Mouse (Mus musculus) limb, embryonic 15.5 days (tissue): ENCODE results near the gene Pnpla7. TPM values are rescaled to one million over a fixed set of nuclear protein-coding genes. Genes with fewer than 3 reads are reported as not detected.

Experiments
- ATAC-seq: fragments of 200-750 bp; cut with Nextera tagmentation; 2 replicates; pipeline ENCODE4 v1.8.0; 2017; ENCODE audit warnings: low read depth, moderate TSS enrichment; ENCODE audit not compliant: insufficient number of reproducible peaks, low FRiP score, low TSS enrichment
- H3K27ac ChIP-seq: fragments of 300-500 bp; sonication (generic); 2 replicates; pipeline ENCODE4 v1.5.1; 2015; ENCODE audit warnings: moderate library complexity, mild to moderate bottlenecking, inconsistent platforms
- H3K27me3 ChIP-seq: fragments of 300-500 bp; sonication (generic); 2 replicates; pipeline ENCODE4 v1.6.1; 2015; ENCODE audit warnings: inconsistent platforms
- H3K36me3 ChIP-seq: fragments of 300-500 bp; sonication (generic); 2 replicates; pipeline ENCODE4 v1.6.1; 2015; ENCODE audit warnings: inconsistent platforms
- H3K4me1 ChIP-seq: fragments of 300-500 bp; sonication (generic); 2 replicates; pipeline ENCODE4 v1.6.1; 2015; ENCODE audit warnings: inconsistent platforms
- H3K4me2 ChIP-seq: fragments of 300-500 bp; sonication (generic); 2 replicates; pipeline ENCODE4 v1.6.1; 2015; ENCODE audit warnings: mild to moderate bottlenecking, inconsistent platforms
- H3K4me3 ChIP-seq: fragments of 300-500 bp; sonication (generic); 2 replicates; pipeline ENCODE4 v1.5.1; 2015; ENCODE audit warnings: mild to moderate bottlenecking, inconsistent platforms
- H3K9ac ChIP-seq: fragments of 300-500 bp; sonication (generic); 2 replicates; pipeline ENCODE4 v1.6.1; 2015; ENCODE audit warnings: inconsistent platforms
- H3K9me3 ChIP-seq: fragments of 300-500 bp; sonication (generic); 2 replicates; pipeline ENCODE4 v1.6.1; 2016; ENCODE audit warnings: inconsistent platforms
- WGBS: fragments of 180-500 bp; shearing (Covaris S2); methylation state at CpG from one replicate; pipeline ENCODE4 v1.1.7; 2015; 5-methylcytosine and 5-hydroxymethylcytosine counted together
- polyA plus RNA-seq: library from polyadenylated mRNA; unstranded; fragments of >200 nt; fragmentation: Nextera tagmentation; extraction: Ambion mirVana; gene quantifications from 2 replicates; pipeline ENCODE4 v1.2.1, GENCODE M21; 2015

Pnpla7 gene
- polyA plus RNA-seq, 1 experiment from 2014 or later = 7.1 TPM

DNA sequence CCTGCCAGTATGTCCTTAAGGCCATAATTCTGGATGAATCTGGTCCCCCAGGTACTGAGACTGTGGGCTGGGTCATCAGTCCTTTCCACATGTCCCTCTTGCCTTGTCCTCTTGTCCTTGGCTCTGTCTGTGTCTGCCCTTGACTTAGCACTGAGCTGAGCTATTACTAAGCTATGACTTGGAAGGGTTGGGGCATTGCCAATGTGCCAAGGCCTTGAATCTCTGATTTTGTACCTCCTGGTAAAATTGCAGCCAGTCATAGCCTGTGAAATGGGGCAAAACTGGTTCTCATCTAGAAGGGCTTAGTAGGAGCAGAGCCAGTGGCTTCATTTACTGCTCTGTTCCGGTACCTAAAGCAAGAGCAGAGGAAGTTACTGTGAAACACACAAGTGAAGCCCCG, 20.6 kb downstream of the Pnpla7 start:
- Histone ChIP-seq H3K9me3 (no peaks in the 10 kb centered on the region), H3K27ac (no peak overlapping the region), H3K4me1 (no peaks in the 10 kb centered on the region), H3K9ac (no peak overlapping the region), H3K4me2 (no peak overlapping the region), H3K4me3 (no peak overlapping the region), H3K27me3 (no peaks in the 10 kb centered on the region), H3K36me3 (0 out of 2 replicates have a peak, but pooled peaks cover 6% of the 10 kb centered on the region)
- ATAC-seq = no peak
- WGBS = 95% methylated on average over 2 of the region's 2 CpGs

DNA sequence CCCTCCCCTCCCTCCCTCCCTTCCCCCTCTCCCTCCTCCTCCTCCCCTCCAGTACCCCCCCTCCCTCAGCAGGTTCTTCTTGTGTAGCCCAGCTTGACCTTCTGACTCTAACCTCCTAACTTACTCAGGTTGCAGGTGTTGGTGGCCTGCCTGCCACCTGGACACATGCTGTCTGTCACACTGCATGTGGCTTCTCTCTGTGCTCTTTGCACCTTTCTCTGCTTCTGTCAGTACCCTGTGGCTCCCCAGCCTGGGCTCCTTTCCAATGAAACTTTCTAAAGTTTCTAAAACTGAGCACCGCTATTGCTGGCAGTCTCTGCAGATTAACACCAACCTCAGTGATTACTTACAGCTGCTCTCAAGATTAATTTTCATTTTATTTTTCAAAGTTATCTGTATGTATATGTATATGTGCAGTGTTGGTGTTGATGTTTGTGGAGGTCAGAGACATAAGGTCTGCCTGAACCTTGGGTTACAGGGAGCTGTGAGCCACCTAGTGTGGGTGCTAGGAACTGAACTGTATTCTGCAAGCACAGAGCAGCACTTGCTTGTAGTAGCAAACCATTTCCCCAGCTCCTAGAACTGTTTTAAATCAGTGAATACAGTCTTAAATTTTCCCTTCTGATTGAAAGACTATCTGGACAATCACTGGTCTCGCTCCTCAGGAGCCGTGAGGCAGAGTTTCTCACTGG, 24.9 kb downstream of the Pnpla7 start:
- H3K9me3 ChIP-seq = no peaks in the 10 kb centered on the region
- H3K4me2 ChIP-seq = no peak overlapping the region
- WGBS = 58% methylated on average over 3 of the region's 3 CpGs
- H3K4me1 ChIP-seq = no peaks in the 10 kb centered on the region
- no peak overlapping the region for H3K9ac ChIP-seq
- peaks cover 10% of the 10 kb centered on the region for H3K36me3 ChIP-seq
- H3K27me3 ChIP-seq = no peaks in the 10 kb centered on the region
- H3K4me3 ChIP-seq = no peak overlapping the region
- H3K27ac ChIP-seq = no peak overlapping the region
- ATAC-seq = no peak

DNA sequence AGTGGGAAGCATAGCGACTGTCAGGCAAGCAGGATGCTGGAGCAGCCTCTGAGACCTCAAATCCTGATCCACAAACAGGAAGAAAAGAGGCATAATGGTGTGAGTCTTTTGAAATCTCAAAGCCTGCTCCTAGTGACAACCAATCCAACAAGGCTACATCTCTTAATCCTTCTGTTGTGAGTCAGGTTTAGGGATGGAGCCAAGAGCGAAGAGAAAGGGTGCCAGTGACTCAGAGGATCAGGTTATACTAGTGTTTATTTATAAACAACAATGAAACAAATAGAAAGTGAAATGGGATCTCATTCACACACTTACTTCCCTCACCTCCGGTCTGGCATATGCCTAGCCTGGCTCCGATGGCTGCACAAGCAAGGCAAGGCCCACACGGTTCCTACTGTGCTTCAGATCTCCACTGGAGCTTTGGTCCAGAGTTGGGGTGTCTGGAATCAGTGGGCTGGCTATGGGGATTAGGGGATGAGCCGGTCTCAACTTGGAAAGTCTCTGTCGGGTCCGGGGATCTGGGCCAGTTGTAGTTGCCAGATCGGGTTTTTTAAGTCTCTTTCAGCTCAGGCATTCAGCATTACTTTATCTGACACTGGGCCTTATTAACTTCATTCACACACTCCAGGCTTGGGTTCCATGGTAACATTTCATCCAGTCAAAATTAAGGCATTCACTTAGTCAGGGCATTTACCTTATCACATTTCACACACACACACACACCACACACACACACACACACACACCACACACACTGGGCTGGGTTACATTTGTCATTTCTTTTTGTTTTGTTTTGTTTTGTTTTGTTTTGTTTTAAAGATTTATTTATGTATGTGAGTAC, 28.3 kb downstream of the Pnpla7 start:
- ATAC-seq = no peak
- 85% methylated on average over 9 of the region's 9 CpGs for WGBS
- Histone ChIP-seq H3K9ac (no peak overlapping the region), H3K4me1 (no peaks in the 10 kb centered on the region), H3K27ac (no peak overlapping the region), H3K4me2 (no peak overlapping the region), H3K36me3 (peaks cover 4% of the 10 kb centered on the region), H3K9me3 (no peaks in the 10 kb centered on the region), H3K4me3 (no peak overlapping the region), H3K27me3 (no peaks in the 10 kb centered on the region)

- no peak overlapping the region for H3K9ac ChIP-seq
- H3K4me1 ChIP-seq = no peaks in the 10 kb centered on the region
- no peak overlapping the region for H3K27ac ChIP-seq
- WGBS = 79% methylated on average over 1 of the region's 1 CpGs
- no peak overlapping the region for H3K4me3 ChIP-seq
- no peaks in the 10 kb centered on the region for H3K27me3 ChIP-seq
- H3K36me3 ChIP-seq = peaks cover 4% of the 10 kb centered on the region
- no peaks in the 10 kb centered on the region for H3K9me3 ChIP-seq
- H3K4me2 ChIP-seq = no peak overlapping the region
- ATAC-seq = no peak
These were observed 30.9 kb downstream of the Pnpla7 start for GRCm38 (mm10) chr2:25006767-25007166.

GRCm38 (mm10) chr2:25008250-25008649, 32.4 kb downstream of the Pnpla7 start:
- no peak overlapping the region for H3K27ac ChIP-seq
- H3K4me3 ChIP-seq = no peak overlapping the region
- no peak overlapping the region for H3K9ac ChIP-seq
- no peaks in the 10 kb centered on the region for H3K4me1 ChIP-seq
- H3K27me3 ChIP-seq = no peaks in the 10 kb centered on the region
- H3K4me2 ChIP-seq = no peak overlapping the region
- no peaks in the 10 kb centered on the region for H3K36me3 ChIP-seq
- no peak for ATAC-seq
- H3K9me3 ChIP-seq = no peaks in the 10 kb centered on the region

DNA sequence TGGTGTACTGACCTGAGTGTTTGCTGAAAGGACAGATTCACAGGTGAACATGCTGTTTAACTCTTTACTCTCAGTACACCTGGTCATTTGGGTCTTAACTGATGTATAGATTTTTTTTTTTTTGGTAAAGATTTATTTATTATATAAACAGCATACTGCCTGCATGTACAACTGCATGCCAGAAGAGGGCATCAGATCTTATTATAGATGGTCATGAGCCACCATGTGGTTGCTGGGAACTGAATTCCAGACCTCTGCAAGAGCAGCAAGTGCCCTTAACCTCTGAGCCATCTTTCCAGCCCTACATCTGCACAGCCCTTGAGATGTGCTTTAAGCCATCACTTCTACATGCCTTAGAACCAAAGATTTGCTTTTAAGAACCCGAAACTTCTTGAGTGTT, 46.8 kb downstream of the Pnpla7 start:
- Histone ChIP-seq H3K4me2 (no peak overlapping the region), H3K4me1 (no peaks in the 10 kb centered on the region), H3K9me3 (no peaks in the 10 kb centered on the region), H3K27ac (no peak overlapping the region), H3K27me3 (no peaks in the 10 kb centered on the region), H3K36me3 (no peaks in the 10 kb centered on the region; the same call in 1 of the 2 replicates), H3K4me3 (no peak overlapping the region), H3K9ac (no peak overlapping the region)
- 96% methylated on average over 1 of the region's 1 CpGs for WGBS
- ATAC-seq = no peak

DNA sequence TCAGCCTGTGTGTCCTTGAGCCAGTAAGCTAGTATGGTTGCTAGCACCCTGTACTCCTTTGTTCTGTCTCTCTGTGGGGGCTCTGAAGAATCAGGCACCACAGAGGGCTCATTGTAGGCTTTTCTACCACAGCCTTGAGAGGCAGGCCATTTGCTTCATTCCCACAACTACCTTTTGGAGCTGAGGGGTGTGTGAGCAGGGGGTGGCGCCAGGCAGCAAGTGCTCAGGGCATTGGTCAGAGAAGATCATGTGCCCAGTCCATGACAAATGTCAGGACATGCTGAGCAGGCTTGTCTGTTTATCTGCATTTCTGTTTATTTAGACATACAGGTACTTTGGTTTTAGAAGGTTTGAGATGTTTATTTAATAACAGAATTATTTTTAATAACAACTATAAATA, 49.3 kb downstream of the Pnpla7 start:
- H3K27ac ChIP-seq = no peak overlapping the region
- H3K9ac ChIP-seq = no peak overlapping the region
- H3K9me3 ChIP-seq = no peaks in the 10 kb centered on the region
- H3K27me3 ChIP-seq = no peaks in the 10 kb centered on the region
- 94% methylated on average over 1 of the region's 1 CpGs for WGBS
- H3K4me3 ChIP-seq = no peak overlapping the region
- H3K4me1 ChIP-seq = no peaks in the 10 kb centered on the region
- no peak overlapping the region for H3K4me2 ChIP-seq
- ATAC-seq = no peak
- H3K36me3 ChIP-seq = no peaks in the 10 kb centered on the region; the same call in 1 of the 2 replicates

GRCm38 (mm10) chr2:25034994-25035393, 59.2 kb downstream of the Pnpla7 start:
- H3K4me3 ChIP-seq = no peak overlapping the region
- no peaks in the 10 kb centered on the region for H3K4me1 ChIP-seq
- no peak for ATAC-seq
- H3K27me3 ChIP-seq = no peaks in the 10 kb centered on the region
- 90% methylated on average over 4 of the region's 4 CpGs for WGBS
- H3K4me2 ChIP-seq = no peak overlapping the region
- no peak overlapping the region for H3K9ac ChIP-seq
- H3K9me3 ChIP-seq = no peaks in the 10 kb centered on the region
- no peak overlapping the region for H3K27ac ChIP-seq
- H3K36me3 ChIP-seq = no peaks in the 10 kb centered on the region

DNA sequence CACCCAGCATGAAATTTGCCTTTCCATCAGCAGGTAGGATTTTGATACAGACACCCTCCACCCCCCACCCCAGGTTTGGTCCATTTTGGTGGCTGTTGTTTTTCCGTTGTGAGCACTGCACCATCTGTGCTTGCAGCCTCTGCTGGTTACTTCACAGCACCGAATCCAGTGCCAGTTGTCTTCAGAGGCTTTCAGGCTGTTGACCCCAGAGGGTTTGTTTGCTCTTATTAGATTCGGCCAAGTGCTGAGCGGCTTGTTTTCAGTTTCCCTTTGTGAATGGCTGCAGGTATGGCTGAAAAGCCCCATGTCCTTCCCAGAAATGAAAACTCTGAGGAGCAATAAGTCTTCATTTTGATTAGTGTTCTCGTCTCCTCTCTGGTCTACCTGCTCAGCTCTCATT, 64.3 kb downstream of the Pnpla7 start:
- WGBS = 77% methylated on average over 5 of the region's 5 CpGs
- no peak for ATAC-seq
- H3K4me2 ChIP-seq = no peak overlapping the region
- no peaks in the 10 kb centered on the region for H3K27me3 ChIP-seq
- no peak overlapping the region for H3K4me3 ChIP-seq
- H3K9ac ChIP-seq = no peak overlapping the region
- no peaks in the 10 kb centered on the region for H3K9me3 ChIP-seq
- no peaks in the 10 kb centered on the region; the same call in 1 of the 2 replicates for H3K36me3 ChIP-seq
- no peak overlapping the region for H3K27ac ChIP-seq
- H3K4me1 ChIP-seq = no peaks in the 10 kb centered on the region

GRCm38 (mm10) chr2:25050921-25051320, 75.1 kb downstream of the Pnpla7 start:
- Histone ChIP-seq H3K27ac (no peak overlapping the region), H3K9ac (no peak overlapping the region), H3K4me1 (peaks cover 12% of the 10 kb centered on the region), H3K4me3 (no peak overlapping the region), H3K4me2 (no peak overlapping the region), H3K27me3 (no peaks in the 10 kb centered on the region), H3K9me3 (no peaks in the 10 kb centered on the region), H3K36me3 (0 out of 2 replicates have a peak, but pooled peaks cover 3% of the 10 kb centered on the region)
- 90% methylated on average over 7 of the region's 7 CpGs for WGBS
- ATAC-seq = no peak

DNA sequence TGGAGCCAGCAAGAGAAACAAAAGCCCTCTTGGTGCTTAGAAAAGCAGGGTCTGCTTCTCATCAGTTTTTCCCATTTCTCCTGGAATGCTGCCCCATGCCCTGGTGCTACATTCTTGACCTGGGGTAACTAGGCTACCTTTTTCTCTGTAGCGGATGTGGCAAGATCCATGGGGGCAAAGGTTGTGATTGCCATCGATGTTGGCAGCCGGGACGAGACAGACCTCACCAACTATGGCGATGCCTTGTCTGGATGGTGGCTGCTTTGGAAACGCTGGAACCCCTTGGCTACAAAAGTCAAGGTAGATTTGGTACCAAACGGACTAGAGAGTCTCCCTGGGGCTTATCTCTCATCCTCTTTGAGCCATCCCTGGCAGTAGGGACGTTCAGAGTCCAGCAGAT, 75.6 kb downstream of the Pnpla7 start:
- WGBS = 85% methylated on average over 8 of the region's 8 CpGs
- Histone ChIP-seq H3K27ac (no peak overlapping the region), H3K36me3 (peaks cover 7% of the 10 kb centered on the region; the same call in 1 of the 2 replicates), H3K27me3 (no peaks in the 10 kb centered on the region), H3K4me2 (no peak overlapping the region), H3K4me1 (peaks cover 12% of the 10 kb centered on the region), H3K4me3 (no peak overlapping the region), H3K9ac (no peak overlapping the region), H3K9me3 (no peaks in the 10 kb centered on the region)
- ATAC-seq = no peak

DNA sequence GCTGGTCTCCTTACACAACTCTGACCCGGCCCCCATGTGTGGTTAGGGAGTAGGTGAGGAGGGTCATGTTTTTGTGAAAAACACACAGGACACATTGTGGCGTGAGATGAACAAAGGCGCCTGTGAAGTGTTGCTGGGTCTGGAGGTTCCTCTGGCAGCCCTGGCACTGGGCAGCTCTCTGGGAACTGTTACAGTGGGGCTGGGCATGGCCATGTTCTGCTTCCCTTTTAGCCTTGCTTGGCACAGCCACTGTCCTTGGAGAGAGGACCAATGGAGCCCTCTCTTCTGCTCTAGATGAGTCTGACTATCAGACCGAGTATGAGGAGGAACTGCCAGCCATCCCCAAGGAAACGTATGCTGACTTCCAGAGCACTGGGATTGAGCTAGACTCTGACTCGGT, 77.3 kb downstream of the Pnpla7 start:
- H3K4me1 ChIP-seq = peaks cover 12% of the 10 kb centered on the region
- H3K9ac ChIP-seq = no peak overlapping the region
- no peaks in the 10 kb centered on the region for H3K9me3 ChIP-seq
- H3K27me3 ChIP-seq = no peaks in the 10 kb centered on the region
- no peak for ATAC-seq
- H3K27ac ChIP-seq = no peak overlapping the region
- WGBS = 92% methylated on average over 6 of the region's 6 CpGs
- H3K4me2 ChIP-seq = no peak overlapping the region
- H3K4me3 ChIP-seq = no peak overlapping the region
- H3K36me3 ChIP-seq = peaks cover 21% of the 10 kb centered on the region
